Mouse (Mus musculus): ENCODE data around the gene Rd3l.
A peak's percentile ranks its signal among the peaks of the same experiment; 100 is the strongest.

The Rd3l gene

GRCm38 (mm10) chr12:111980887-111981367 lies at the start of gene Rd3l:
Gene Rd3l, minus strand, starts transcription at chr12:111981317.
- DNase-seq (ENCODE audit: low spot score): no peak

GRCm38 (mm10) chr12:112027408-112027807 lies 46.3 kb upstream of the Rd3l start:
- DNase-seq (ENCODE audit: low spot score): no peak

- DNase-seq (ENCODE audit: low spot score): no peak
Measured at GRCm38 (mm10) chr12:112025907-112026645, 45.0 kb upstream of the Rd3l start.

GRCm38 (mm10) chr12:112025457-112025856 lies 44.3 kb upstream of the Rd3l start:
- DNase-seq (ENCODE audit: low spot score): no peak

GRCm38 (mm10) chr12:112024581-112025310 lies 43.6 kb upstream of the Rd3l start:
- no peak for DNase-seq (ENCODE audit: low spot score)

GRCm38 (mm10) chr12:112023306-112023705 lies 42.2 kb upstream of the Rd3l start:
- no peak for DNase-seq (ENCODE audit: low spot score)

GRCm38 (mm10) chr12:112016346-112016745 lies 35.2 kb upstream of the Rd3l start:
- no peak for DNase-seq (ENCODE audit: low spot score)

GRCm38 (mm10) chr12:112013271-112013801 lies 32.2 kb upstream of the Rd3l start:
- no peak for DNase-seq (ENCODE audit: low spot score)

GRCm38 (mm10) chr12:112012511-112013270 lies 31.6 kb upstream of the Rd3l start:
- no peak for DNase-seq (ENCODE audit: low spot score)

GRCm38 (mm10) chr12:112001223-112001622 lies 20.1 kb upstream of the Rd3l start:
- DNase-seq (ENCODE audit: low spot score): peak; percentile 35

GRCm38 (mm10) chr12:111999735-112000134 lies 18.6 kb upstream of the Rd3l start:
- DNase-seq (ENCODE audit: low spot score): no peak

GRCm38 (mm10) chr12:111995161-111995560 lies 14.0 kb upstream of the Rd3l start:
- DNase-seq (ENCODE audit: low spot score): no peak

GRCm38 (mm10) chr12:111992626-111993025 lies 11.5 kb upstream of the Rd3l start:
- no peak for DNase-seq (ENCODE audit: low spot score)

GRCm38 (mm10) chr12:111986756-111987155 lies 5.6 kb upstream of the Rd3l start:
- DNase-seq (ENCODE audit: low spot score): no peak

GRCm38 (mm10) chr12:111983165-111983564 lies 2.0 kb upstream of the Rd3l start:
- no peak for DNase-seq (ENCODE audit: low spot score)

GRCm38 (mm10) chr12:111981831-111982230 lies 714 bp upstream of the Rd3l start:
- no peak for DNase-seq (ENCODE audit: low spot score)

- no peak for DNase-seq (ENCODE audit: low spot score)
Measured at GRCm38 (mm10) chr12:111978274-111978673, 2.8 kb downstream of the Rd3l start.

- DNase-seq (ENCODE audit: low spot score): no peak
Measured at GRCm38 (mm10) chr12:111977138-111977537, 4.0 kb downstream of the Rd3l start.

GRCm38 (mm10) chr12:111974578-111974977 lies 6.5 kb downstream of the Rd3l start:
- no peak for DNase-seq (ENCODE audit: low spot score)

- no peak for DNase-seq (ENCODE audit: low spot score)
Measured at GRCm38 (mm10) chr12:111972504-111972903, 8.6 kb downstream of the Rd3l start.

GRCm38 (mm10) chr12:111971231-111971686 lies 9.9 kb downstream of the Rd3l start, which contains the start of gene Tdrd9:
Gene Tdrd9, plus strand, starts transcription at chr12:111971559.
- DNase-seq (ENCODE audit: low spot score): peak; percentile 91

GRCm38 (mm10) chr12:111970085-111970484 lies 11.0 kb downstream of the Rd3l start:
- DNase-seq (ENCODE audit: low spot score): no peak
